Mouse (Mus musculus) kidney, adult 11 months (tissue): ENCODE results near the gene Defa31.
"Not testable (repeated sequence)": the region's sequence is repeated elsewhere in the genome, so short reads cannot be mapped to it uniquely, and the experiment has no call there.

Source experiments
- DNase-seq: peaks from one replicate; pipeline ENCODE4 v3.0.0; 2022

Gene Defa31

DNA sequence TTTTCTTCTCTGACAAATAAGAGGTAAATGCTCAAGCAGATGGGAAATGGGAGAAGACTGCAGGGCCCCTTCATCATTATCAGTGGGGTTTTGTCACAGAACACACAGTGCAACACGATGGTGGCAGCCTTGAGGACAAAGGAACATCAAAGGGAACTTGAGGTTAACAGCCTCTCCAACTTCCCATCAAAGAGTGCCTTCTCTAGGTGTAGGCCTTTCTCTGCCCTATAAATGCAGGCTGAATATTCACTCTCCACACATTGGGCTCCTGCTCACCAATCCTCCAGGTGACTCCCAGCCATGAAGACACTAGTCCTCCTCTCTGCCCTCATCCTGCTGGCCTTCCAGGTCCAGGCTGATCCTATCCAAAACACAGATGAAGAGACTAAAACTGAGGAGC lies at the start of gene Defa31:
Gene Defa31 (plus strand): TSS at position 301 of the 400 bp plus-strand sequence.
- not testable (repeated sequence) for DNase-seq

GRCm38 (mm10) chr8:21161977-21162376 lies 29.4 kb upstream of the Defa31 start, which contains the start of gene Defa22:
TSS of gene Defa22 (plus strand) at chr8:21162277.
- not testable (repeated sequence) for DNase-seq

GRCm38 (mm10) chr8:21201261-21201660 lies 9.8 kb downstream of the Defa31 start, which contains the start of gene Gm15293:
TSS of gene Gm15293 (plus strand) at chr8:21201561.
- not testable (repeated sequence) for DNase-seq
